Mouse (Mus musculus) adrenal gland, postnatal 14 days (tissue): ENCODE data around the gene Gpx5. TPM values are rescaled to one million over a fixed set of nuclear protein-coding genes. Genes with fewer than 3 reads are reported as not detected.

Experiments used
- DNase-seq: peaks from one replicate; pipeline ENCODE4 v3.0.0; 2021; ENCODE audit warnings: mixed read lengths
- long read RNA-seq, 2 experiments: library from polyadenylated mRNA; stranded (forward); transcript quantifications; one replicate each; pipeline ENCODE4 v2.0.0; 2021
- total RNA-seq: library from RNA; stranded (reverse); gene quantifications from 2 replicates; pipeline ENCODE4 v1.2.3, GENCODE M21; 2021

Gpx5 gene
- total RNA-seq = not detected in 2 replicates
- long read RNA-seq, experiment 1 = 0 reads
- long read RNA-seq, experiment 2 = 0 reads

- no peak for DNase-seq
Measured at GRCm38 (mm10) chr13:21292631-21293030, at the start of gene Gpx5. Gene Gpx5 (minus strand): TSS chr13:21292731.

GRCm38 (mm10) chr13:21327424-21327823 is 34.9 kb upstream of the Gpx5 start:
- peak; percentile 7 for DNase-seq

- peak; percentile 89 for DNase-seq
Measured at GRCm38 (mm10) chr13:21326657-21327211, 34.2 kb upstream of the Gpx5 start.

GRCm38 (mm10) chr13:21326191-21326590 is 33.7 kb upstream of the Gpx5 start:
- DNase-seq = peak; percentile 18

- no peak for DNase-seq
Measured at GRCm38 (mm10) chr13:21323405-21323804, 30.9 kb upstream of the Gpx5 start.

- DNase-seq = peak; percentile 29
Measured at GRCm38 (mm10) chr13:21322509-21323375, 30.2 kb upstream of the Gpx5 start.

GRCm38 (mm10) chr13:21321890-21322494 is 29.5 kb upstream of the Gpx5 start:
- DNase-seq = no peak

- DNase-seq = no peak
Measured at GRCm38 (mm10) chr13:21320262-21320661, 27.7 kb upstream of the Gpx5 start.

GRCm38 (mm10) chr13:21313903-21314302 is 21.4 kb upstream of the Gpx5 start:
- DNase-seq = no peak

GRCm38 (mm10) chr13:21312854-21313253 is 20.3 kb upstream of the Gpx5 start:
- no peak for DNase-seq

- DNase-seq = no peak
Measured at GRCm38 (mm10) chr13:21311926-21312325, 19.4 kb upstream of the Gpx5 start, which contains the start of gene Gpx6. Gene Gpx6 (plus strand): TSS chr13:21312125.

GRCm38 (mm10) chr13:21309788-21310187 is 17.3 kb upstream of the Gpx5 start:
- no peak for DNase-seq

GRCm38 (mm10) chr13:21304483-21305066 is 12.0 kb upstream of the Gpx5 start:
- DNase-seq = no peak

GRCm38 (mm10) chr13:21298557-21298956 is 6.0 kb upstream of the Gpx5 start:
- DNase-seq = no peak

- peak; percentile 85 for DNase-seq
Measured at GRCm38 (mm10) chr13:21279559-21279958, 13.0 kb downstream of the Gpx5 start.

GRCm38 (mm10) chr13:21279076-21279475 is 13.5 kb downstream of the Gpx5 start:
- no peak for DNase-seq

GRCm38 (mm10) chr13:21276551-21276950 is 16.0 kb downstream of the Gpx5 start:
- DNase-seq = no peak

- DNase-seq = peak; percentile 76
Measured at GRCm38 (mm10) chr13:21275815-21276550, 16.5 kb downstream of the Gpx5 start.

GRCm38 (mm10) chr13:21275021-21275814 is 17.3 kb downstream of the Gpx5 start:
- peak; percentile 9 for DNase-seq

- no peak for DNase-seq
Measured at GRCm38 (mm10) chr13:21268262-21268661, 24.3 kb downstream of the Gpx5 start.

GRCm38 (mm10) chr13:21267541-21267940 is 25.0 kb downstream of the Gpx5 start:
- no peak for DNase-seq
